Mouse (Mus musculus): ENCODE data around the gene Pgpep1.
A peak's percentile ranks its signal among the peaks of the same experiment; 100 is the strongest.

Gene Pgpep1

GRCm38 (mm10) chr8:70682692-70683091 is 22.5 kb upstream of the Pgpep1 start:
- no peaks in the 10 kb centered on the region for H3K27me3 ChIP-seq (ENCODE audit: insufficient read depth, low read length)
- no peak for TF ChIP-seq POU5F1 (IDR thresholded peaks at IDR 0.05; ENCODE audit: borderline replicate concordance, low read length)
- no peak for TF ChIP-seq CTCF (conservative IDR thresholded peaks at IDR 0.05; ENCODE audit: low read length)
- no peak for TF ChIP-seq NANOG (IDR thresholded peaks at IDR 0.05; ENCODE audit: borderline replicate concordance, low read length)
- peak overlapping the region; percentile 37; the same call in 1 of the 2 replicates for H3K4me3 ChIP-seq (replicated peaks; ENCODE audit: low read length)

GRCm38 (mm10) chr8:70682193-70682592 is 22.0 kb upstream of the Pgpep1 start:
- no peak for TF ChIP-seq POU5F1 (IDR thresholded peaks at IDR 0.05; ENCODE audit: borderline replicate concordance, low read length)
- no peak for TF ChIP-seq NANOG (IDR thresholded peaks at IDR 0.05; ENCODE audit: borderline replicate concordance, low read length)
- TF ChIP-seq CTCF (conservative IDR thresholded peaks at IDR 0.05; ENCODE audit: low read length), result no peak
- no peaks in the 10 kb centered on the region for H3K9me3 ChIP-seq (ENCODE audit: low read length)
- H3K27me3 ChIP-seq (ENCODE audit: insufficient read depth, low read length), result no peaks in the 10 kb centered on the region
- peaks cover 82% of the 10 kb centered on the region for H3K4me1 ChIP-seq (replicated peaks; ENCODE audit: low read depth, low read length)
- peaks cover 41% of the 10 kb centered on the region for H3K36me3 ChIP-seq (ENCODE audit: insufficient read depth, low read length)
- H3K4me3 ChIP-seq (replicated peaks; ENCODE audit: low read length), result peak overlapping the region; percentile 37; the same call in 1 of the 2 replicates

More at GRCm38 (mm10) chr8:70682692-70683091, 22.5 kb upstream of the Pgpep1 start:
- peaks cover 39% of the 10 kb centered on the region for H3K36me3 ChIP-seq (ENCODE audit: insufficient read depth, low read length)
- H3K9me3 ChIP-seq (ENCODE audit: low read length), result no peaks in the 10 kb centered on the region
- H3K4me1 ChIP-seq (replicated peaks; ENCODE audit: low read depth, low read length), result peaks cover 80% of the 10 kb centered on the region

- Histone ChIP-seq H3K36me3 (ENCODE audit: insufficient read depth, low read length) (peaks cover 45% of the 10 kb centered on the region), H3K27me3 (ENCODE audit: insufficient read depth, low read length) (no peaks in the 10 kb centered on the region), H3K4me3 (replicated peaks; ENCODE audit: low read length) (no peak overlapping the region), H3K4me1 (replicated peaks; ENCODE audit: low read depth, low read length) (peaks cover 84% of the 10 kb centered on the region), H3K9me3 (ENCODE audit: low read length) (no peaks in the 10 kb centered on the region)
- TF ChIP-seq POU5F1 (IDR thresholded peaks at IDR 0.05; ENCODE audit: borderline replicate concordance, low read length), result no peak
- no peak for TF ChIP-seq CTCF (conservative IDR thresholded peaks at IDR 0.05; ENCODE audit: low read length)
- TF ChIP-seq NANOG (IDR thresholded peaks at IDR 0.05; ENCODE audit: borderline replicate concordance, low read length), result no peak
These were observed 21.2 kb upstream of the Pgpep1 start for GRCm38 (mm10) chr8:70681410-70681809.

- no peaks in the 10 kb centered on the region for H3K27me3 ChIP-seq (ENCODE audit: insufficient read depth, low read length)
- H3K9me3 ChIP-seq (ENCODE audit: low read length), result no peaks in the 10 kb centered on the region
- peaks cover 90% of the 10 kb centered on the region for H3K4me1 ChIP-seq (replicated peaks; ENCODE audit: low read depth, low read length)
- peaks cover 51% of the 10 kb centered on the region for H3K36me3 ChIP-seq (ENCODE audit: insufficient read depth, low read length)
- no peak overlapping the region for H3K4me3 ChIP-seq (replicated peaks; ENCODE audit: low read length)
- TF ChIP-seq POU5F1 (IDR thresholded peaks at IDR 0.05; ENCODE audit: borderline replicate concordance, low read length) (no peak), NANOG (IDR thresholded peaks at IDR 0.05; ENCODE audit: borderline replicate concordance, low read length) (no peak), CTCF (conservative IDR thresholded peaks at IDR 0.05; ENCODE audit: low read length) (no peak)
These were observed 19.9 kb upstream of the Pgpep1 start for GRCm38 (mm10) chr8:70680039-70680438.

GRCm38 (mm10) chr8:70679404-70679803 is 19.2 kb upstream of the Pgpep1 start:
- TF ChIP-seq POU5F1 (IDR thresholded peaks at IDR 0.05; ENCODE audit: borderline replicate concordance, low read length) (no peak), NANOG (IDR thresholded peaks at IDR 0.05; ENCODE audit: borderline replicate concordance, low read length) (no peak), CTCF (conservative IDR thresholded peaks at IDR 0.05; ENCODE audit: low read length) (no peak)
- H3K4me3 ChIP-seq (replicated peaks; ENCODE audit: low read length), result peak overlapping the region; percentile 32; the same call in 1 of the 2 replicates
- peaks cover 90% of the 10 kb centered on the region for H3K4me1 ChIP-seq (replicated peaks; ENCODE audit: low read depth, low read length)
- no peaks in the 10 kb centered on the region for H3K27me3 ChIP-seq (ENCODE audit: insufficient read depth, low read length)
- peaks cover 56% of the 10 kb centered on the region for H3K36me3 ChIP-seq (ENCODE audit: insufficient read depth, low read length)
- H3K9me3 ChIP-seq (ENCODE audit: low read length), result no peaks in the 10 kb centered on the region

- no peaks in the 10 kb centered on the region for H3K9me3 ChIP-seq (ENCODE audit: low read length)
- no peak overlapping the region for H3K4me3 ChIP-seq (replicated peaks; ENCODE audit: low read length)
- TF ChIP-seq CTCF (conservative IDR thresholded peaks at IDR 0.05; ENCODE audit: low read length) (no peak), POU5F1 (IDR thresholded peaks at IDR 0.05; ENCODE audit: borderline replicate concordance, low read length) (no peak), NANOG (IDR thresholded peaks at IDR 0.05; ENCODE audit: borderline replicate concordance, low read length) (no peak)
- peaks cover 93% of the 10 kb centered on the region for H3K4me1 ChIP-seq (replicated peaks; ENCODE audit: low read depth, low read length)
- no peaks in the 10 kb centered on the region for H3K27me3 ChIP-seq (ENCODE audit: insufficient read depth, low read length)
- peaks cover 56% of the 10 kb centered on the region for H3K36me3 ChIP-seq (ENCODE audit: insufficient read depth, low read length)
These were observed 18.5 kb upstream of the Pgpep1 start for GRCm38 (mm10) chr8:70678679-70679078.

- H3K4me3 ChIP-seq (replicated peaks; ENCODE audit: low read length), result peak overlapping the region; percentile 37; the same call in 1 of the 2 replicates
- no peaks in the 10 kb centered on the region for H3K9me3 ChIP-seq (ENCODE audit: low read length)
- no peaks in the 10 kb centered on the region for H3K27me3 ChIP-seq (ENCODE audit: insufficient read depth, low read length)
- TF ChIP-seq NANOG (IDR thresholded peaks at IDR 0.05; ENCODE audit: borderline replicate concordance, low read length), result no peak
- no peak for TF ChIP-seq POU5F1 (IDR thresholded peaks at IDR 0.05; ENCODE audit: borderline replicate concordance, low read length)
- no peak for TF ChIP-seq CTCF (conservative IDR thresholded peaks at IDR 0.05; ENCODE audit: low read length)
- H3K36me3 ChIP-seq (ENCODE audit: insufficient read depth, low read length), result peaks cover 56% of the 10 kb centered on the region
- peaks cover 87% of the 10 kb centered on the region for H3K4me1 ChIP-seq (replicated peaks; ENCODE audit: low read depth, low read length)
These were observed 17.4 kb upstream of the Pgpep1 start for GRCm38 (mm10) chr8:70677451-70678080.

GRCm38 (mm10) chr8:70675336-70675735 is 15.1 kb upstream of the Pgpep1 start:
- no peaks in the 10 kb centered on the region for H3K9me3 ChIP-seq (ENCODE audit: low read length)
- H3K36me3 ChIP-seq (ENCODE audit: insufficient read depth, low read length), result peaks cover 53% of the 10 kb centered on the region
- H3K27me3 ChIP-seq (ENCODE audit: insufficient read depth, low read length), result no peaks in the 10 kb centered on the region
- TF ChIP-seq POU5F1 (IDR thresholded peaks at IDR 0.05; ENCODE audit: borderline replicate concordance, low read length), result no peak
- TF ChIP-seq CTCF (conservative IDR thresholded peaks at IDR 0.05; ENCODE audit: low read length), result no peak
- no peak for TF ChIP-seq NANOG (IDR thresholded peaks at IDR 0.05; ENCODE audit: borderline replicate concordance, low read length)
- H3K4me3 ChIP-seq (replicated peaks; ENCODE audit: low read length), result peak overlapping the region; percentile 87
- H3K4me1 ChIP-seq (replicated peaks; ENCODE audit: low read depth, low read length), result peaks cover 90% of the 10 kb centered on the region
